Mouse (Mus musculus) layer of hippocampus, adult 2 months (tissue): ENCODE results near the gene Rpusd1. TPM values are rescaled to one million over a fixed set of nuclear protein-coding genes. Genes with fewer than 3 reads are reported as not detected.

ENCODE experiments used
- DNase-seq, 2 experiments: peaks; one replicate each; pipeline ENCODE4 v3.0.0; 2022; ENCODE audit warnings: low spot score in 2 of 2
- H3K27ac ChIP-seq: fragments of 200-600 bp; 2 replicates; pipeline ENCODE4 v1.8.1; 2022
- H3K4me3 ChIP-seq: fragments of 200-600 bp; 2 replicates; pipeline ENCODE4 v1.8.1; 2022; ENCODE audit warnings: mild to moderate bottlenecking
- CTCF ChIP-seq: fragments of 200-600 bp; conservative IDR thresholded peaks from 2 replicates; pipeline ENCODE4 v1.8.1; 2022; ENCODE audit warnings: antibody characterized with exemption, mild to moderate bottlenecking, moderate library complexity
- long read RNA-seq, 2 experiments: library from polyadenylated mRNA; stranded (forward); transcript quantifications; one replicate each; pipeline ENCODE4 v2.0.0; 2021; ENCODE audit warnings: borderline mapping rate in 2 of 2
- total RNA-seq, 2 experiments: library from RNA; stranded (reverse); gene quantifications; 2 replicates each; pipeline ENCODE4 v1.2.3; 2021

Gene Rpusd1
- total RNA-seq, result 10 to 100 TPM; 54.5 to 56.9 TPM
- long read RNA-seq, experiment 1, transcript Rpusd1-201 (6 exons, 1,745 nt), result major isoform, 19 of 59 reads
- long read RNA-seq, experiment 1, transcript Rpusd1-202 (5 exons, 1,531 nt), result minor isoform, 14 of 59 reads
- long read RNA-seq, experiment 1, partial matches to known transcripts, result 16 of 59 reads
- long read RNA-seq, experiment 1, other reads (novel, unspliced or antisense), result 5 of 59 reads
- long read RNA-seq, experiment 2, transcript Rpusd1-204 (6 exons, 1,761 nt), result minor isoform, 9 of 85 reads
- long read RNA-seq, experiment 2, transcript Rpusd1-201 (6 exons, 1,745 nt), result minor isoform, 22 of 85 reads
- long read RNA-seq, experiment 2, transcript Rpusd1-202 (5 exons, 1,531 nt), result major isoform, 24 of 85 reads
- long read RNA-seq, experiment 2, transcript Rpusd1-203 (6 exons, 1,743 nt), result minor isoform, 6 of 85 reads
- long read RNA-seq, experiment 2, partial matches to known transcripts, result 17 of 85 reads
- long read RNA-seq, experiment 2, other reads (novel, unspliced or antisense), result 7 of 85 reads

- Histone ChIP-seq H3K4me3 (peak within 1 kb of the TSS; percentile 84), H3K27ac (peak within 1 kb of the TSS; percentile 86)
- TF ChIP-seq CTCF, result no peak
- DNase-seq, result peak; percentile 97 to 100
Measured at GRCm38 (mm10) chr17:25727265-25728008, at the start of gene Rpusd1, which contains the start of gene Chtf18. Gene Rpusd1 (plus strand): TSS chr17:25727670. Gene Chtf18 (minus strand): TSS chr17:25727419.

- peak overlapping the region; percentile 51; the same call in 1 of the 2 replicates for H3K27ac ChIP-seq
- no peak for TF ChIP-seq CTCF
- H3K4me3 ChIP-seq, result no peak overlapping the region
Measured at GRCm38 (mm10) chr17:25677969-25678368, 49.5 kb upstream of the Rpusd1 start.

GRCm38 (mm10) chr17:25679818-25680217, 47.7 kb upstream of the Rpusd1 start:
- H3K27ac ChIP-seq, result peak overlapping the region; percentile 43; the same call in 1 of the 2 replicates
- H3K4me3 ChIP-seq, result no peak overlapping the region
- no peak for DNase-seq
- no peak for TF ChIP-seq CTCF

More at GRCm38 (mm10) chr17:25677969-25678368, 49.5 kb upstream of the Rpusd1 start:
- no peak for DNase-seq

GRCm38 (mm10) chr17:25681636-25682035, 45.8 kb upstream of the Rpusd1 start:
- no peak for TF ChIP-seq CTCF
- H3K4me3 ChIP-seq, result no peak overlapping the region
- DNase-seq, result no peak
- peak overlapping the region; percentile 43 for H3K27ac ChIP-seq

- TF ChIP-seq CTCF, result peak; percentile 58
- Histone ChIP-seq H3K27ac (no peak overlapping the region), H3K4me3 (no peak overlapping the region)
- DNase-seq, result no peak
Measured at GRCm38 (mm10) chr17:25686323-25686722, 41.1 kb upstream of the Rpusd1 start.

- no peak for DNase-seq
- Histone ChIP-seq H3K4me3 (no peak overlapping the region), H3K27ac (no peak overlapping the region)
- no peak for TF ChIP-seq CTCF
Measured at GRCm38 (mm10) chr17:25688922-25689321, 38.5 kb upstream of the Rpusd1 start.

- no peak for TF ChIP-seq CTCF
- no peak overlapping the region for H3K4me3 ChIP-seq
- no peak for DNase-seq
- H3K27ac ChIP-seq, result no peak overlapping the region
Measured at GRCm38 (mm10) chr17:25696263-25696662, 31.2 kb upstream of the Rpusd1 start.

GRCm38 (mm10) chr17:25698446-25698845, 29.0 kb upstream of the Rpusd1 start:
- no peak overlapping the region for H3K27ac ChIP-seq
- TF ChIP-seq CTCF, result peak; percentile 98
- peak; percentile 72 to 90 for DNase-seq
- H3K4me3 ChIP-seq, result no peak overlapping the region

GRCm38 (mm10) chr17:25700863-25701496, 26.5 kb upstream of the Rpusd1 start:
- Histone ChIP-seq H3K4me3 (no peak overlapping the region), H3K27ac (no peak overlapping the region)
- no peak for DNase-seq
- peak; percentile 61 for TF ChIP-seq CTCF

GRCm38 (mm10) chr17:25709994-25710393, 17.5 kb upstream of the Rpusd1 start:
- Histone ChIP-seq H3K4me3 (no peak overlapping the region), H3K27ac (no peak overlapping the region)
- no peak for DNase-seq
- TF ChIP-seq CTCF, result no peak

GRCm38 (mm10) chr17:25711136-25711535, 16.3 kb upstream of the Rpusd1 start:
- no peak overlapping the region for H3K4me3 ChIP-seq
- H3K27ac ChIP-seq, result no peak overlapping the region
- DNase-seq, result no peak
- no peak for TF ChIP-seq CTCF

GRCm38 (mm10) chr17:25715627-25716026, 11.8 kb upstream of the Rpusd1 start:
- TF ChIP-seq CTCF, result no peak
- H3K4me3 ChIP-seq, result no peak overlapping the region

GRCm38 (mm10) chr17:25716130-25716529, 11.3 kb upstream of the Rpusd1 start:
- H3K27ac ChIP-seq, result no peak overlapping the region
- DNase-seq, result no peak
- H3K4me3 ChIP-seq, result no peak overlapping the region
- TF ChIP-seq CTCF, result no peak

More at GRCm38 (mm10) chr17:25715627-25716026, 11.8 kb upstream of the Rpusd1 start:
- DNase-seq, result no peak
- no peak overlapping the region for H3K27ac ChIP-seq
